Mouse (Mus musculus): ENCODE data around the gene Tnfaip3. TPM values are rescaled to one million over a fixed set of nuclear protein-coding genes. Genes with fewer than 3 reads are reported as not detected.

The Tnfaip3 gene
- polyA plus RNA-seq (2012; rRNA removed): 0.81 and 0.84 TPM in 2 replicates

DNA sequence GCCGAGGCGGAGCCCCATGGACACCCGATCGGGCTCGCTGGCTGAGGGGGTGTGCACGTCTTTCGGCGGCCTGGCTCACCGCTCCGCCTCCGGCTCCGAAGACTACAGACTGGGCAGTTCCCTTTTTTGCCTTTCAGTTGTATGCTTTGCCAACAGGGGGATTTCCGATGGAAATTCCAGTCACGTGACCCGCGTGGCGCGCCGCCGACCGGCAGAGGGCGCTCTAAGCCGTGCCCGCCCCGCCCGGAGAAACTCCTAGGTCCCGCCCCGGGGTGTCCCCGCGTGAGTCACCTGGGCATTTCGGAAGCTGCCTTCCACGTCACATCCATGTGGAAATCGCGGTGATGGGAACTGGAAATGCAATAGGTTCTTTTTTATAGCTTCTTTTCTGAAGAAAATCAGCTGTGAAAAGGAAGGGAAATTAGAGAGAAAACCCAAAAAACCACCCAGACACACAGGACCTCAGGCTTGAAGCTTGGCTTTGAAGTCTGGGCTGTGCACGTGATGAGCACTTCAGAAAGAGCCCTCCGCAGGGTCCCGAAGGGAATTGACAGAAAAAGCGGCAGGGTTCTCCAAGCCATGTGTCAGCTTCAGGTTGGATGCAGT, at the start of gene Tnfaip3:
Gene Tnfaip3 (minus strand): TSS at position 401 of the 606 bp plus-strand sequence.

Other genes starting within 250 kb of the Tnfaip3 start
- not detected in 2 replicates for gene Gm4922, start 228.9 kb downstream of the Tnfaip3 start, polyA plus RNA-seq (2012; rRNA removed)
- gene Perp, start 170.6 kb downstream of the Tnfaip3 start, polyA plus RNA-seq (2012; rRNA removed): 6.7 and 7.2 TPM in 2 replicates

All from liver, embryonic 14 days (tissue).